Comparison of ENCODE assay signal across 8 mouse cellular contexts in the genomic region with DNA sequence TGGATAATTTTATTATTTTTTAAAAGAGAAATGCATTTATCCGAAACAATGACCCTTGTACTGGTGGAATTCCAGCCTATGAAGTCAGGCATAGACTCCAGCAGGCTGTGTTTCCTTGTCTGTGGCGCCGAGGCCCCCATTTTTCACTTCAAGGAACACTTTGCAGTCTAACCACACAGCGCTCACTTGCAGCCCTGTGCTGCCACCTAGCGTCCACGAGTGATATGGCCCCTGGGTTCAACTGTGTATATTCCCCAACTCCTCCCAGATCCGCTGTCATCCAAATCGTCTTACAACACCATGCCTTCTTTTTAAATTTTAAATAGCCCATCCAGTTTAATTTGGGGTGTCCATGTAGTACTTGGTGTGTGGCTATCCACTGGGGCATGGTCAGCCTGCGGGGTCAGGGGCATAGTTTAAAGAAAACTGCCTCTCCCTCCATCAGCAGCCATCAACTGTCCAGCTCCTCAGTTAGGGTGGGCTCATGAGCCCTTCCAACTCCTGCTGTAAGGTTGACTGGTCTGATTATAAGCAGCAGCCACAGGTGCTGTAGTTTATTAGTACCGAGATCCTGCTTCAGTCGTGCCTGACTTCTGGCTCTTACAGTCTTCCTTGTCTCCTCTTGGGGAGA. TPM values are rescaled to one million over a fixed set of nuclear protein-coding genes. Genes with fewer than 3 reads are reported as not detected.
DNase-seq lines count a peak whose midpoint lies in the region; ATAC-seq lines count a peak whose summit lies in the region.

No protein-coding gene starts in this region.

- no peaks in the 10 kb centered on the region for H3K36me3 ChIP-seq in hindbrain, embryonic 13.5 days

- no peaks in the 10 kb centered on the region for H3K9me3 ChIP-seq in hindbrain, embryonic 13.5 days

- no peak overlapping the region for H3K4me3 ChIP-seq in hindbrain, embryonic 13.5 days

- ATAC-seq in hindbrain, embryonic 13.5 days (ENCODE audit: low FRiP score), result peak; percentile 87

- DNase-seq in NIH3T3 (ENCODE audit: low read depth), result peak; percentile 97
- DNase-seq in cerebellum, postnatal 10 days, result peak; percentile 95 to 97
- DNase-seq in frontal cortex, postnatal 14 days (ENCODE audit: low spot score in 2 of 2), result peak; percentile 79 to 91
- DNase-seq in layer of hippocampus, postnatal 14 days (ENCODE audit: low spot score in 2 of 2), result peak; percentile 91 to 93
- peak; percentile 93 for DNase-seq in lung, postnatal 10 days
- DNase-seq in ovary, postnatal 36 days (ENCODE audit: low spot score), result peak; percentile 81
- peak; percentile 90 for DNase-seq in thymus, postnatal 25 days

- no peak overlapping the region for H3K27ac ChIP-seq in hindbrain, embryonic 13.5 days

- H3K27me3 ChIP-seq in hindbrain, embryonic 13.5 days, result no peaks in the 10 kb centered on the region

- 11% methylated on average over 11 of the region's 11 CpGs for WGBS in hindbrain, embryonic 13.5 days

- peak overlapping the region; percentile 46; the same call in 1 of the 2 replicates for H3K9ac ChIP-seq in hindbrain, embryonic 13.5 days

- H3K4me1 ChIP-seq in hindbrain, embryonic 13.5 days (replicated peaks), result no peaks in the 10 kb centered on the region

- no peak overlapping the region for H3K4me2 ChIP-seq in hindbrain, embryonic 13.5 days

RNA-seq across cellular contexts. Expression of a gene that starts 22.7 kb away (rescaled TPM):
- 4.7 and 6.9 TPM in 2 replicates for polyA plus RNA-seq in hindbrain, embryonic 13.5 days (2015; fragmentation: Nextera tagmentation; extraction: Ambion mirVana)
- total RNA-seq in layer of hippocampus, postnatal 14 days (2021), result 1 to 10 TPM; 4.0 to 8.6 TPM

RNA-seq across cellular contexts. Expression of a gene that starts 56.9 kb away (rescaled TPM):
- polyA plus RNA-seq in hindbrain, embryonic 13.5 days (2015; fragmentation: Nextera tagmentation; extraction: Ambion mirVana), result 1.8 and 2.2 TPM in 2 replicates
- total RNA-seq in layer of hippocampus, postnatal 14 days (2021), result 1 to 10 TPM; 5.0 to 5.3 TPM
